Mouse (Mus musculus) hematopoietic stem cell, adult 5-6 weeks (primary cell): ENCODE data around the gene Ehbp1l1. TPM values are rescaled to one million over a fixed set of nuclear protein-coding genes. Genes with fewer than 3 reads are reported as not detected.

Experiments used
- ATAC-seq, 2 experiments: fragments of 125-278 bp in 1 of 2; replicated peaks in 1 of 2; 2 replicates each; pipeline ENCODE4 v1.8.0; 2016 to 2017; ENCODE audit warnings: inconsistent platforms in 2 of 2, mild to moderate bottlenecking in 2 of 2, moderate number of reproducible peaks in 2 of 2, low read depth in 1 of 2, moderate TSS enrichment in 1 of 2; ENCODE audit not compliant: low FRiP score in 2 of 2, poor library complexity in 2 of 2, severe bottlenecking in 2 of 2, insufficient read depth in 1 of 2, low TSS enrichment in 1 of 2
- total RNA-seq: library from RNA; stranded (forward); fragments of 172-1452, 232-1000 nt; gene quantifications from 2 replicates; pipeline ENCODE4 v1.2.3, GENCODE M21; 2017

Gene Ehbp1l1
- total RNA-seq, 1 experiment from 2014 or later, result 29.5 TPM

- no peak; a peak in 1 of 4 replicates for ATAC-seq
These were observed 10.1 kb downstream of the Ehbp1l1 start for GRCm38 (mm10) chr19:5715793-5716688.

GRCm38 (mm10) chr19:5713730-5714129 lies 12.4 kb downstream of the Ehbp1l1 start:
- peak in 1 of 2 experiments; percentile 40; a peak in 1 of 4 replicates for ATAC-seq

GRCm38 (mm10) chr19:5713255-5713654 lies 12.9 kb downstream of the Ehbp1l1 start:
- no peak for ATAC-seq

- ATAC-seq, result peak in 1 of 2 experiments; percentile 37; a peak in 2 of 4 replicates
These were observed 14.1 kb downstream of the Ehbp1l1 start for GRCm38 (mm10) chr19:5711907-5712460.

- ATAC-seq, result no peak
These were observed 14.9 kb downstream of the Ehbp1l1 start for GRCm38 (mm10) chr19:5711218-5711617.

- no peak for ATAC-seq
These were observed 15.5 kb downstream of the Ehbp1l1 start for GRCm38 (mm10) chr19:5710581-5710980.

- ATAC-seq, result no peak
These were observed 16.0 kb downstream of the Ehbp1l1 start for GRCm38 (mm10) chr19:5710068-5710467.

GRCm38 (mm10) chr19:5704801-5705571 lies 21.1 kb downstream of the Ehbp1l1 start:
- peak; percentile 49 to 54 for ATAC-seq

GRCm38 (mm10) chr19:5704163-5704800 lies 21.8 kb downstream of the Ehbp1l1 start, which contains the start of gene Kcnk7:
TSS of gene Kcnk7 (plus strand) at chr19:5704367.
- ATAC-seq, result 0 out of 4 replicates have a peak, but pooled peaks of 1 of the 2 experiments have one; percentile 1

- no peak for ATAC-seq
These were observed 30.2 kb downstream of the Ehbp1l1 start for GRCm38 (mm10) chr19:5695849-5696462.

GRCm38 (mm10) chr19:5693801-5694200 lies 32.3 kb downstream of the Ehbp1l1 start:
- ATAC-seq, result no peak

GRCm38 (mm10) chr19:5692913-5693396 lies 33.2 kb downstream of the Ehbp1l1 start:
- no peak for ATAC-seq

GRCm38 (mm10) chr19:5692086-5692912 lies 33.8 kb downstream of the Ehbp1l1 start:
- ATAC-seq, result no peak

GRCm38 (mm10) chr19:5691601-5692000 lies 34.5 kb downstream of the Ehbp1l1 start:
- ATAC-seq, result no peak

GRCm38 (mm10) chr19:5690343-5690735 lies 35.8 kb downstream of the Ehbp1l1 start:
- no peak for ATAC-seq
